Mouse (Mus musculus) thymus, adult 2 months (tissue): ENCODE data around the gene Pacs2. TPM values are rescaled to one million over a fixed set of nuclear protein-coding genes. Genes with fewer than 3 reads are reported as not detected.
A peak's percentile ranks its signal among the peaks of the same experiment; 100 is the strongest.

Experiments
- DNase-seq: peaks from one replicate; pipeline ENCODE4 v3.0.0; 2021
- H3K27ac ChIP-seq: fragments of 200-500 bp; 2 replicates; pipeline ENCODE4 v1.5.1; 2012; ENCODE audit warnings: low read length, control low read depth; ENCODE audit not compliant: control insufficient read depth, insufficient read depth
- H3K27me3 ChIP-seq: fragments of 200-500 bp; 2 replicates; pipeline ENCODE4 v1.6.1; 2012; ENCODE audit warnings: mild to moderate bottlenecking, low read length, moderate library complexity, mixed read lengths; ENCODE audit not compliant: control insufficient read depth, insufficient read depth
- H3K36me3 ChIP-seq: fragments of 200-500 bp; 2 replicates; pipeline ENCODE4 v1.6.1; 2012; ENCODE audit warnings: mild to moderate bottlenecking, low read length, moderate library complexity; ENCODE audit not compliant: control insufficient read depth, insufficient read depth
- H3K4me1 ChIP-seq: fragments of 200-500 bp; replicated peaks from 2 replicates; pipeline ENCODE4 v1.6.1; 2012; ENCODE audit warnings: low read length; ENCODE audit not compliant: control insufficient read depth, insufficient read depth
- H3K4me3 ChIP-seq: fragments of 200-500 bp; 2 replicates; pipeline ENCODE4 v1.5.1; 2012; ENCODE audit warnings: mild to moderate bottlenecking, low read length, control low read depth, moderate library complexity; ENCODE audit not compliant: control insufficient read depth, insufficient read depth
- CTCF ChIP-seq: fragments of 200-500 bp; IDR thresholded peaks from 2 replicates; pipeline ENCODE4 v1.5.1; 2012; ENCODE audit warnings: mild to moderate bottlenecking, control low read depth, low read length, moderate library complexity, borderline replicate concordance; ENCODE audit not compliant: control insufficient read depth, poor library complexity, insufficient read depth; ENCODE audit errors: extremely low read depth
- POLR2A ChIP-seq: fragments of 200-500 bp; IDR thresholded peaks from 2 replicates; pipeline ENCODE4 v1.6.1; 2012; ENCODE audit warnings: mild to moderate bottlenecking, low read length, control low read depth, moderate library complexity; ENCODE audit not compliant: control insufficient read depth, poor library complexity, insufficient read depth; ENCODE audit errors: extremely low read depth
- WGBS: fragments of 180-500 bp; shearing (Covaris S2); methylation state at CpG from one replicate; pipeline ENCODE4 v1.1.7; 2018; 5-methylcytosine and 5-hydroxymethylcytosine counted together
- polyA plus RNA-seq: library from polyadenylated mRNA; depleted of rRNA; stranded (reverse); fragments of >200 nt; gene quantifications from 2 replicates; pipeline ENCODE4 v1.2.3, GENCODE M21; 2012

Pacs2 gene
- polyA plus RNA-seq, 1 experiment = 60.3 TPM

- Histone ChIP-seq H3K4me3 (no peak overlapping the region), H3K36me3 (no peaks in the 10 kb centered on the region), H3K27me3 (no peaks in the 10 kb centered on the region), H3K27ac (no peak overlapping the region), H3K4me1 (peaks cover 4% of the 10 kb centered on the region; the same call in 1 of the 2 replicates)
- peak; percentile 88 for DNase-seq
- 12% methylated on average over 4 of the region's 4 CpGs for WGBS
- no peak for TF ChIP-seq POLR2A
- TF ChIP-seq CTCF = peak; percentile 81; the same call in 1 of the 2 replicates
Measured at GRCm38 (mm10) chr12:113004993-113005392, 9.3 kb upstream of the Pacs2 start.

GRCm38 (mm10) chr12:113011702-113012360, 2.5 kb upstream of the Pacs2 start:
- no peaks in the 10 kb centered on the region for H3K36me3 ChIP-seq
- no peak overlapping the region for H3K4me3 ChIP-seq
- no peaks in the 10 kb centered on the region for H3K27me3 ChIP-seq
- H3K4me1 ChIP-seq = peaks cover 10% of the 10 kb centered on the region
- no peak for TF ChIP-seq POLR2A
- TF ChIP-seq CTCF = no peak
- WGBS = 73% methylated on average over 6 of the region's 6 CpGs
- no peak for DNase-seq
- no peak overlapping the region for H3K27ac ChIP-seq

GRCm38 (mm10) chr12:113012443-113012842, 1.9 kb upstream of the Pacs2 start:
- H3K27me3 ChIP-seq = no peaks in the 10 kb centered on the region
- 36% methylated on average over 5 of the region's 5 CpGs for WGBS
- H3K4me3 ChIP-seq = no peak overlapping the region
- H3K27ac ChIP-seq = no peak overlapping the region
- no peak for DNase-seq
- H3K4me1 ChIP-seq = peaks cover 10% of the 10 kb centered on the region
- TF ChIP-seq POLR2A (no peak), CTCF (no peak)
- H3K36me3 ChIP-seq = no peaks in the 10 kb centered on the region

GRCm38 (mm10) chr12:113013021-113013491, 1.3 kb upstream of the Pacs2 start:
- no peak for TF ChIP-seq POLR2A
- no peak for TF ChIP-seq CTCF
- 84% methylated on average over 3 of the region's 3 CpGs for WGBS
- Histone ChIP-seq H3K4me1 (peaks cover 10% of the 10 kb centered on the region), H3K4me3 (no peak overlapping the region), H3K36me3 (no peaks in the 10 kb centered on the region), H3K27ac (no peak overlapping the region), H3K27me3 (no peaks in the 10 kb centered on the region)
- DNase-seq = no peak

GRCm38 (mm10) chr12:113014561-113015556, 551 bp downstream of the Pacs2 start:
- Histone ChIP-seq H3K27me3 (no peaks in the 10 kb centered on the region), H3K4me3 (peak overlapping the region; percentile 88), H3K36me3 (no peaks in the 10 kb centered on the region), H3K27ac (no peak overlapping the region), H3K4me1 (peaks cover 10% of the 10 kb centered on the region)
- peak; percentile 35 for DNase-seq
- 2% methylated on average over 64 of the region's 64 CpGs for WGBS
- TF ChIP-seq POLR2A (0 out of 2 replicates have a peak, but pooled peaks have one; percentile 8), CTCF (0 out of 2 replicates have a peak, but pooled peaks have one; percentile 14)

GRCm38 (mm10) chr12:113015956-113016355, 1.6 kb downstream of the Pacs2 start:
- Histone ChIP-seq H3K36me3 (no peaks in the 10 kb centered on the region), H3K4me3 (no peak overlapping the region), H3K27ac (no peak overlapping the region), H3K27me3 (no peaks in the 10 kb centered on the region), H3K4me1 (peaks cover 10% of the 10 kb centered on the region)
- TF ChIP-seq POLR2A = no peak
- TF ChIP-seq CTCF = no peak
- DNase-seq = no peak
- WGBS = 85% methylated on average over 4 of the region's 4 CpGs
